In the genomic region with DNA sequence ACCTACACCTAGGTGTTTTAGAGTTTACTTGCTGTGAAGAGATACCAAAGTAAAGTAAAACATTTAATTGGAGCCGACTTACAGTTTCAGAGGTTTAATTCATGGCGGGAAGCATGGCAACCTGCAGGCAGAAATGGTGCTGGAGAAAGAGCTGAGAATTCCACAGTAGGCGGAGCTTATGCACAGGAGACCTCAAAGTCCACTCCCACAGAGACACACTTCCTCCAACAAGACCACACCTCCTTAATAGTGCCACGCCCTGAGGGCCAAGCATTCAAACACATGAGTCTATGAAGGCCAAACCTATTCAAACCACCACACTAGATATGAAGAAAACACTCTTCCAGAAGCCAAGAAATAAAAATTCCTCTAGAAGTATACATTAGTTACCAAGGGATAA, we compare ENCODE assay signal across 23 mouse cellular contexts.
"Had no signal": no experiment of that assay in that cellular context is flagged by ENCODE, and none has a peak within 500 bp of the region (broad histone marks: within the 10 kb centered on the region; RNA-seq: fewer than 3 reads in every experiment).

No protein-coding gene starts in this region.

- DNase-seq: gastrocnemius, postnatal 14 days; gastrocnemius, postnatal 36 days; heart, adult 18-20 months; heart, postnatal 14 days; heart, postnatal 36 days; kidney, adult 11 months; kidney, adult 2 months; kidney, adult 9 months; kidney, postnatal 10 days; kidney, postnatal 25 days; kidney, postnatal 4 days; liver; liver, embryonic 13.5 days had no signal

- H3K4me1 ChIP-seq: heart, embryonic 13.5 days; heart, embryonic 15.5 days; hindbrain, embryonic 13.5 days; hindbrain, embryonic 15.5 days; limb, embryonic 10.5 days; limb, embryonic 12.5 days; liver, embryonic 13.5 days; liver, embryonic 15.5 days had no signal

- H3K27me3 ChIP-seq: heart, embryonic 13.5 days; heart, embryonic 15.5 days; hindbrain, embryonic 13.5 days; hindbrain, embryonic 15.5 days; limb, embryonic 12.5 days; liver, embryonic 13.5 days; liver, embryonic 15.5 days had no signal

- H3K27ac ChIP-seq: heart, embryonic 13.5 days; heart, embryonic 15.5 days; hindbrain, embryonic 13.5 days; hindbrain, embryonic 15.5 days; hindbrain, postnatal 0 days; layer of hippocampus, adult 2 months; left cerebral cortex, adult 2 months; limb, embryonic 10.5 days; limb, embryonic 12.5 days; liver, embryonic 13.5 days; liver, embryonic 15.5 days had no signal

- H3K9ac ChIP-seq: heart, embryonic 13.5 days; heart, embryonic 15.5 days; hindbrain, embryonic 13.5 days; hindbrain, embryonic 15.5 days; limb, embryonic 12.5 days; liver, embryonic 13.5 days; liver, embryonic 15.5 days had no signal

- H3K9me3 ChIP-seq: heart, embryonic 15.5 days; hindbrain, embryonic 15.5 days; limb, embryonic 10.5 days; liver, embryonic 13.5 days; liver, embryonic 15.5 days had no signal

- H3K36me3 ChIP-seq: heart, embryonic 13.5 days; heart, embryonic 15.5 days; hindbrain, embryonic 13.5 days; hindbrain, embryonic 15.5 days; limb, embryonic 10.5 days; limb, embryonic 12.5 days; liver, embryonic 13.5 days; liver, embryonic 15.5 days had no signal

- H3K4me3 ChIP-seq: heart, embryonic 13.5 days; heart, embryonic 15.5 days; hindbrain, embryonic 13.5 days; hindbrain, embryonic 15.5 days; layer of hippocampus, adult 2 months; left cerebral cortex, adult 2 months; limb, embryonic 10.5 days; limb, embryonic 12.5 days; liver, embryonic 13.5 days; liver, embryonic 15.5 days had no signal
